Mouse (Mus musculus): ENCODE measurements around the gene Csgalnact2. TPM values are rescaled to one million over a fixed set of nuclear protein-coding genes. Genes with fewer than 3 reads are reported as not detected.
A peak's percentile ranks its signal among the peaks of the same experiment; 100 is the strongest.

Csgalnact2 gene
- polyA plus RNA-seq, 1 experiment from 2014 or later: 6.1 TPM

- H3K36me3 ChIP-seq (replicated peaks): no peaks in the 10 kb centered on the region
- 88% methylated on average over 1 of the region's 1 CpGs for WGBS
- DNase-seq (ENCODE audit: extremely low spot score, low spot score): no peak
Measured at GRCm38 (mm10) chr6:118165516-118165915, 26.6 kb upstream of the Csgalnact2 start.

GRCm38 (mm10) chr6:118164691-118165090, 25.8 kb upstream of the Csgalnact2 start:
- no peaks in the 10 kb centered on the region for H3K9me3 ChIP-seq
- WGBS: 76% methylated on average over 8 of the region's 8 CpGs
- no peak for DNase-seq (ENCODE audit: extremely low spot score, low spot score)
- no peaks in the 10 kb centered on the region for H3K27me3 ChIP-seq (ENCODE audit: poor library complexity, severe bottlenecking)
- no peaks in the 10 kb centered on the region for H3K4me1 ChIP-seq
- H3K36me3 ChIP-seq (replicated peaks): no peaks in the 10 kb centered on the region
- no peak overlapping the region for H3K4me3 ChIP-seq
- no peak overlapping the region for H3K27ac ChIP-seq

More at GRCm38 (mm10) chr6:118165516-118165915, 26.6 kb upstream of the Csgalnact2 start:
- Histone ChIP-seq H3K27ac (no peak overlapping the region), H3K4me3 (no peak overlapping the region), H3K9me3 (no peaks in the 10 kb centered on the region), H3K27me3 (ENCODE audit: poor library complexity, severe bottlenecking) (no peaks in the 10 kb centered on the region), H3K4me1 (no peaks in the 10 kb centered on the region)

- Histone ChIP-seq H3K27ac (no peak overlapping the region), H3K36me3 (replicated peaks) (no peaks in the 10 kb centered on the region), H3K4me1 (no peaks in the 10 kb centered on the region), H3K9me3 (no peaks in the 10 kb centered on the region), H3K4me3 (no peak overlapping the region), H3K27me3 (ENCODE audit: poor library complexity, severe bottlenecking) (no peaks in the 10 kb centered on the region)
- 91% methylated on average over 2 of the region's 2 CpGs for WGBS
- no peak for DNase-seq (ENCODE audit: extremely low spot score, low spot score)
Measured at GRCm38 (mm10) chr6:118163086-118163485, 24.1 kb upstream of the Csgalnact2 start.

GRCm38 (mm10) chr6:118162457-118163082, 23.6 kb upstream of the Csgalnact2 start:
- no peak for DNase-seq (ENCODE audit: extremely low spot score, low spot score)
- Histone ChIP-seq H3K27me3 (ENCODE audit: poor library complexity, severe bottlenecking) (no peaks in the 10 kb centered on the region), H3K4me1 (no peaks in the 10 kb centered on the region), H3K4me3 (no peak overlapping the region), H3K36me3 (replicated peaks) (no peaks in the 10 kb centered on the region), H3K9me3 (no peaks in the 10 kb centered on the region), H3K27ac (no peak overlapping the region)
- 88% methylated on average over 12 of the region's 12 CpGs for WGBS

GRCm38 (mm10) chr6:118153091-118153490, 14.2 kb upstream of the Csgalnact2 start:
- H3K4me1 ChIP-seq: no peaks in the 10 kb centered on the region
- no peaks in the 10 kb centered on the region for H3K36me3 ChIP-seq (replicated peaks)
- DNase-seq (ENCODE audit: extremely low spot score, low spot score): peak; percentile 8
- H3K9me3 ChIP-seq: no peaks in the 10 kb centered on the region
- no peaks in the 10 kb centered on the region for H3K27me3 ChIP-seq (ENCODE audit: poor library complexity, severe bottlenecking)
- H3K27ac ChIP-seq: no peak overlapping the region
- WGBS: 86% methylated on average over 5 of the region's 5 CpGs
- no peak overlapping the region for H3K4me3 ChIP-seq

- Histone ChIP-seq H3K4me1 (no peaks in the 10 kb centered on the region), H3K4me3 (no peak overlapping the region), H3K27me3 (ENCODE audit: poor library complexity, severe bottlenecking) (no peaks in the 10 kb centered on the region), H3K36me3 (replicated peaks) (no peaks in the 10 kb centered on the region), H3K27ac (no peak overlapping the region), H3K9me3 (no peaks in the 10 kb centered on the region)
- WGBS: 86% methylated on average over 8 of the region's 8 CpGs
- DNase-seq (ENCODE audit: extremely low spot score, low spot score): no peak
Measured at GRCm38 (mm10) chr6:118150988-118151387, 12.0 kb upstream of the Csgalnact2 start.

GRCm38 (mm10) chr6:118150538-118150937, 11.6 kb upstream of the Csgalnact2 start:
- Histone ChIP-seq H3K9me3 (no peaks in the 10 kb centered on the region), H3K36me3 (replicated peaks) (no peaks in the 10 kb centered on the region), H3K27ac (no peak overlapping the region), H3K27me3 (ENCODE audit: poor library complexity, severe bottlenecking) (no peaks in the 10 kb centered on the region), H3K4me3 (no peak overlapping the region), H3K4me1 (no peaks in the 10 kb centered on the region)
- 88% methylated on average over 2 of the region's 2 CpGs for WGBS
- no peak for DNase-seq (ENCODE audit: extremely low spot score, low spot score)

- 87% methylated on average over 4 of the region's 4 CpGs for WGBS
- DNase-seq (ENCODE audit: extremely low spot score, low spot score): no peak
Measured at GRCm38 (mm10) chr6:118150128-118150527, 11.2 kb upstream of the Csgalnact2 start.

GRCm38 (mm10) chr6:118140961-118141360, 2.0 kb upstream of the Csgalnact2 start:
- Histone ChIP-seq H3K36me3 (replicated peaks) (no peaks in the 10 kb centered on the region), H3K27me3 (ENCODE audit: poor library complexity, severe bottlenecking) (no peaks in the 10 kb centered on the region), H3K4me3 (no peak overlapping the region), H3K4me1 (peaks cover 14% of the 10 kb centered on the region), H3K27ac (no peak overlapping the region), H3K9me3 (peaks cover 5% of the 10 kb centered on the region; the same call in 1 of the 2 replicates)
- DNase-seq (ENCODE audit: extremely low spot score, low spot score): no peak
- WGBS: 89% methylated on average over 6 of the region's 6 CpGs

More at GRCm38 (mm10) chr6:118150128-118150527, 11.2 kb upstream of the Csgalnact2 start:
- no peak overlapping the region for H3K27ac ChIP-seq
- no peaks in the 10 kb centered on the region for H3K9me3 ChIP-seq
- H3K27me3 ChIP-seq (ENCODE audit: poor library complexity, severe bottlenecking): no peaks in the 10 kb centered on the region
- H3K36me3 ChIP-seq (replicated peaks): no peaks in the 10 kb centered on the region
- no peaks in the 10 kb centered on the region for H3K4me1 ChIP-seq
- H3K4me3 ChIP-seq: no peak overlapping the region

- Histone ChIP-seq H3K4me3 (no peak overlapping the region), H3K27ac (no peak overlapping the region), H3K36me3 (replicated peaks) (no peaks in the 10 kb centered on the region), H3K27me3 (ENCODE audit: poor library complexity, severe bottlenecking) (no peaks in the 10 kb centered on the region), H3K9me3 (no peaks in the 10 kb centered on the region), H3K4me1 (peaks cover 14% of the 10 kb centered on the region)
- WGBS: 75% methylated on average over 2 of the region's 2 CpGs
- no peak for DNase-seq (ENCODE audit: extremely low spot score, low spot score)
Measured at GRCm38 (mm10) chr6:118137148-118137547, 1.8 kb downstream of the Csgalnact2 start.

- H3K36me3 ChIP-seq (replicated peaks): no peaks in the 10 kb centered on the region
- WGBS: 79% methylated on average over 1 of the region's 1 CpGs
- no peaks in the 10 kb centered on the region for H3K9me3 ChIP-seq
- H3K4me3 ChIP-seq: no peak overlapping the region
- H3K27me3 ChIP-seq (ENCODE audit: poor library complexity, severe bottlenecking): no peaks in the 10 kb centered on the region
- no peak overlapping the region for H3K27ac ChIP-seq
- peaks cover 14% of the 10 kb centered on the region for H3K4me1 ChIP-seq
- no peak for DNase-seq (ENCODE audit: extremely low spot score, low spot score)
Measured at GRCm38 (mm10) chr6:118134461-118134860, 4.5 kb downstream of the Csgalnact2 start.

GRCm38 (mm10) chr6:118130022-118130421, 8.9 kb downstream of the Csgalnact2 start:
- Histone ChIP-seq H3K27ac (no peak overlapping the region), H3K36me3 (replicated peaks) (no peaks in the 10 kb centered on the region; the same call in 1 of the 2 replicates), H3K4me3 (no peak overlapping the region), H3K27me3 (ENCODE audit: poor library complexity, severe bottlenecking) (no peaks in the 10 kb centered on the region), H3K9me3 (no peaks in the 10 kb centered on the region), H3K4me1 (no peaks in the 10 kb centered on the region)
- WGBS: 87% methylated on average over 2 of the region's 2 CpGs
- DNase-seq (ENCODE audit: extremely low spot score, low spot score): no peak

GRCm38 (mm10) chr6:118127827-118128487, 11.0 kb downstream of the Csgalnact2 start:
- WGBS: 87% methylated on average over 6 of the region's 6 CpGs
- H3K36me3 ChIP-seq (replicated peaks): peaks cover 6% of the 10 kb centered on the region; the same call in 1 of the 2 replicates
- no peak for DNase-seq (ENCODE audit: extremely low spot score, low spot score)
- H3K27me3 ChIP-seq (ENCODE audit: poor library complexity, severe bottlenecking): no peaks in the 10 kb centered on the region
- no peaks in the 10 kb centered on the region for H3K9me3 ChIP-seq
- no peaks in the 10 kb centered on the region for H3K4me1 ChIP-seq
- no peak overlapping the region for H3K4me3 ChIP-seq
- no peak overlapping the region for H3K27ac ChIP-seq
